Mouse (Mus musculus) R1 (cell line): ENCODE measurements around the gene Adcy7.

Experiments
- DNase-seq: peaks from one replicate; pipeline ENCODE4 v3.0.0-alpha.2; 2018; ENCODE audit warnings: low read depth, low spot score

The Adcy7 gene

GRCm38 (mm10) chr8:88273051-88273430 lies 838 bp downstream of the Adcy7 start:
- no peak for DNase-seq

DNA sequence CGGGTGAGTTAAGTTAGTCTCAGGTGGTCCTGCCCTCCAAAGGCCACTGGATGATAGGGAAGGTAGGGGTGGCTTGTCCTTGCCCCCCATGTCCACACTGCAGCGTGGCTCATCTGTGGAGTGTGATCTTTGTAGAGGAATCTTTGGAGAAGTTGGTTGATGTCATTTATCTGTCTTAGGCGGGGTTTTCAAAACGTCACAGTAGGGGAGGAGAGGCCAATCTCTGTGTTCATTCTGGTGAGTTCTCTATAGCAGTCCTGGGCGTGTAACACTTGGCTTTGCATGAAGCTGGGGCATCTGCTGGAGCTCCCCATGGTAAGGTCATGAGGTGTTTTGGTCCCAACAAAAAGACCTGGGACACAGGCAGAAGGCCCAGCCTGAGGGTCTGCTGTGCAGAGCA lies 1.9 kb downstream of the Adcy7 start:
- DNase-seq: no peak

DNA sequence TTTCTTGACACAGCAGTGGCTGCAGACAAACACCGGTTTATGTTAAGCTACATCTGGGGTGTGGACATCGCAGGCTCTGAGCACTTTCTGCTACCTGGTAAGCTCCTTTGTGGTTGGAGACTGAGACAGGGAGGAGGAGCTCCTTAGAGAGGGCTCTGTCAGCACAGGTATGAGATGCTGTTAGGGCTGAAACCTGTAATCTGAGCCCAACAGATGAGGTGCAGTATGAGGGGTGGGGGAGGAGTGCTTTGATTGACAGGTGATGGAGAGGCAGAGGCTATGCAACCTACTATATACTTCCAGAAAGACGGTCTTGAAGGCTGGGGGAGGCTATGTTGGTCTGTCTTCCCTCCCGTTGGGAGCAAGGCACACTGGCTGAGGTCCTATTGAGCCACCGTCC lies 7.0 kb downstream of the Adcy7 start:
- no peak for DNase-seq

DNA sequence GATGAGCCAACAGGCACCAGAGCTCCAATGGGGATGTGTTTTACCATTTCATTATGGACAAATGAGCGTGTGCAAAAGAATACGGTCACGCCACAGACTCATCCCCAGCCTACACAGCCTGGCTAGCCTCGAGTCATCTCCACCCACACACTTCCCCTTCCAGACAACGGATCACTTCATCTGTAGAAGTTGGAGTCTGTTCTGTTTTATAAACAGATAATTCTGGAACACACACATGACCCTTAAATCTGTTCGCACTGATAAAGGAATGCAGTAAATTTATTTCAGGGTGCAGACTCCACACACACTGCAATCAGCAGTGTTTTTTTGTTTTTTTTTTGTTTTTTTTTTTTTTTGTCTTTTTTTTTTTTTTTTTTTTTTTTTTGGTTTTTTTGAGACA lies 7.5 kb downstream of the Adcy7 start:
- DNase-seq: no peak

- no peak for DNase-seq
Measured at GRCm38 (mm10) chr8:88280904-88281303, 8.7 kb downstream of the Adcy7 start.

- no peak for DNase-seq
Measured at GRCm38 (mm10) chr8:88282684-88283083, 10.5 kb downstream of the Adcy7 start.

- no peak for DNase-seq
Measured at GRCm38 (mm10) chr8:88283243-88284115, 11.3 kb downstream of the Adcy7 start.

GRCm38 (mm10) chr8:88284738-88285137 lies 12.5 kb downstream of the Adcy7 start:
- no peak for DNase-seq

DNA sequence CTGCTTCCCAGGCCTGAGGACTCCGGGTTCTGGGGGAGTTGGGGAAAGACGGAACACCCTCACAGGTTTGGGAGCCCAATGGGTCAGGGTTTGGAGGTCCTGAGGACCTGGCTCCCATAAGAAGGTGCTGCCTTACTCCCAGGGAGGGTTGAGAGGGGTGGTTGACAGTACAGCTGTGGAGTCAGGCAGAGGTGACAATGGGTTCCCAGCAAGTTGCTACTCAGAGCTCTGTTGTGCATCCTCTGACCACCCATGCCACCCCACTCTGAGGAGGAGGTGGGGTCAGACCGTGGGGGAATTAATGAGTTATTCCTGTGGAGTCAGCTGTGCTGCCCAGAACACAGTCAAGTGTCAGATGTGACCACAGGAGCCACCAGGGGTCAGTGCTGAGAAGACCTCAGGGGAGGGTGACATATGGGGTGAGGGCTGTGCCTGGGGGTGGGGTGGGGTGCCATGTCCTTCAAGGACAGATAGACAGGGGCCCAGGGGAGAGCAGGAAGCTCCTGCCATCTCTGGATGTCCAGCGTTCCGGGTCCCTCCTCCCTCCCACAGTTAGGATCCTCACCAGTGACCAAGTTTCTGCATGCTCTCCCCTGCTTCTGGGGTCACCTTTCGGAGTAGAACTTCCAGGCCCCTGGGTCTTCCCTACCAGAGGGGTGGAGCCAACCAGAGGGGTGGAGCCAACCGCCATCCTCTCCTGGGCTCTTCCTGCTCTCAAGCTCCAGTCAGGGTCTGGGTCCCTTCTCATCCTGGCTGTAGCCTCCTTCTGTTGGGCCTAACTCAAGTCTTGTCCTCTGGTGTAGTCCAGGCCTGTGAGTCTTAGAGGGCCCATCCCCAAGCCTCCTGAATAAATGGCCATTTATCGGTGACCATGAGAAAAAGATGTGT lies 13.5 kb downstream of the Adcy7 start:
- DNase-seq: no peak

DNA sequence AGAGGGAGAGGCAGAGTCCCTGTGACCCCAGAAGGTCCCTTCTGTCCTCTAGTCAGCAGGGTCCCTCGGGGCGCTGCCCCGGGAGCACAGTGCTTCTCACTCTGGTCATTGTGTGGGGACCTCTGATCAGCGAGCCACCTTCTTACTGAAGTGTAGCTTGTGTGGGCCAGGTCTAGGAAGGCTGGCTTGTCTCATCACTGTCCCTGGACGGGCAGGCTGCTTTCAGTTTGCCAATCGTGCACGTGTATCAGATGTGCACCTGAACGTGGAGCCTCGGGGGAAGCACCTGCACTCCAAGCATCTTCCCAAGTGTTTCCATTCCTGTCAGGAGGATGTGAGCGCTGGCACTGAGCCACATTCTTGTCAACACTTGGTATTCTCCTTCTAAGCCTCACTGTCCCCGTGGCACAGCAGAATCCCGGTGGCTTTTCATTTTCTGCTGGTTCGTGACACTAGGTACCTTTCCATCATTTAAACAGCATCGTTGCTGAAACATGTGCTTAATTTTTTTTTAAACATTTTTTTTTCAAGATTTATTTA lies 14.3 kb downstream of the Adcy7 start:
- no peak for DNase-seq

- peak; percentile 24 for DNase-seq
Measured at GRCm38 (mm10) chr8:88288622-88289242, 16.5 kb downstream of the Adcy7 start.

- no peak for DNase-seq
Measured at GRCm38 (mm10) chr8:88289901-88290300, 17.7 kb downstream of the Adcy7 start.

DNA sequence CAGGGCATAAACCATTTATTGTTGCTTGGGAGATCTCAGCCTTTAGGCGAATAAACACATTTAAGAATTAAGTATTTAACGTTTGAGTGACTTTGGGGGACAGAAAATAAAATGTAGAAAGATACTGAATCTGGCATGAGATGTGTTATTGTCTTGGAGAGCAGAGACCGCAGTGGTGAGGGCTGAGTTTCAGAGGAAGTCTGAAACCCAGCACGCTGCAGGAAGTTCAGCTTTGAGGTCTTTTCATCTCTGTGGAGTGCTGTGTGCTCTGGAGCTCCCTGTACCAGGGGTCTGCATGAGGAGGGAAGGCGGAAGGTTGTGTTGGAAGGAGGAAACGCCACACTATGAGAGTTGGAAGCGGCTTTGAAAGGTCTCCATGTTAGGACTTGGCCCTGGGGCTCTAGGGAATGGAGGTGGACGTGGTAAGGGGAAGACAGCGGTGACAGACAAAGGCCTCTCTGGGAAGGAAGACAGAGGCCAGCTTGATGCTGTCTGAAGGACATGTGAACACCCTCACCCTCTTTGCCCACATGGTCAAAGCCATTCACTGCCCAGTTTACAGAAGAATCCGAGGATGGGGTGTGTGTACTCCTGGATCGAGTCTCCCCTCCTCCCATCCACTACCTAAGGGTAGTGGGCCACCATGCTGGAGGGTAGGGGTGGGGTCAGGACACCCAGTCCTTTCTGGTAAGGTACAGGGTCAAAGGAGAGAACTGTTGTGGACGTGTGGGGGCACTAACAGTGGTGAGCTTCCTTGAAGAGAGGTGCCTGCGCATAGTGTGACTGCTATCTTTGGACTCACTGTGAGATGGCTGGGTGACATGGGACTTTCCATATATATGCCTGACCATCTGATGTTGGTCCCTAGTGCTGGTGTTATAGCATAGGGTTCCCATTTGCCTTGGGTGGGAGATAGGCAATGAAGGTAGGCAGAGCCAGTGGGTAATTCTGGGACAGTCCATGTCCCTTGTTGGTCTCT lies 18.4 kb downstream of the Adcy7 start:
- DNase-seq: no peak

DNA sequence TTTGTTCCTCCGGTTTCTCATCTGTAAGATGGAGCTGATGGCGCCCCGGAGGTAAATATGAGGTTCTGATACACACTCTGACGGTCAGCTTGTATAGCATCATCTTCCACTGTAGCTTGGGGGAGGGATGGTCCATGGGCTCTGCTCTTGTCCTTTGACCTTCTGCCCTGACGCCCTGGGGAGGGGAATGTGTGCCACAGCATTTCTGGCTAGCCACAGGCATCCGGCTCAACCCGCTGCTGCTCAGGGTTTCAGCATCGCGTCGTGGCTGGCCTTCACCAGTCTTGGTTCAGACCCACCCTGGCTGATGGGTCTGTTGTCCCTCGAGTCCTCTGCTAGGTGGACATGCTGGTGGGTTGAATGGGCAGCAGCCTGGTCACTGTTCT lies 19.1 kb downstream of the Adcy7 start:
- DNase-seq: no peak

- DNase-seq: no peak
Measured at GRCm38 (mm10) chr8:88292926-88293325, 20.7 kb downstream of the Adcy7 start.

DNA sequence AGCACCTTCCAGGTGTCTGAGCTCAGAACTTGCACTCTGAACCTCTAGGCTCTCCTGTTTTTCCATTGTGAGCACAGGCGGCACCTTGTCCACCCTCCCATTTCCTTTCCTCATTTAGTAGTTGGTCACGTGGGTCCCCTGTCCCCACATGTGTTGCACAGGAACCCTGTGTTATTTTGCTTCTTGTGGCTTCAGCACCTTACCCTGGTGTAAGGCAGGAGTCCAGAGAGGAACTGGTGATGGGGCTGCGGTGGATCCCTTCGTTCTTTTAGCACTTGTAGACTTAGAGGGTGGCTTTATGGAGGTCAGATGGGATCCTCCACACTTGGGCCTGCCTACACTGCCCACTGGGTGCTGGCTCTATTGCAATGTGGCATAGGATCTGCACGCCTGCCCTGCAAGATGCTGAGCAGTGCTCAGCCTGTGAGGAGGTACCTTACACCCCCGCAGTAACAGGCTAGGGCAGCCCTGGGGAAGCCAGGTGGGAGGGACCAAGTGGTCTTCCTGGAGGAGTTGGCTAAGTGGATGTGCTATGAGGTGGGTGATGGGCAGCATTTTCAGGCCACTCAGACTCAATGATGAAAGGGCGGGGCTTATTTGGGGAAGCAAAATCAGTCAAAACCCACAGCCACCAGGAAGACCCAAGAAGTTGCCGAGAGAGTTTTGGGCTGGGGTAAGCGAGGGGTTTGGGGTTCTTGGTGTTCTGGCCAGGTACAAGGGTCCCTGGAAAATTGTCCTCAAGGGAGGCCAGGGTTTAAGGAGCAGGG lies 21.6 kb downstream of the Adcy7 start:
- DNase-seq: no peak

GRCm38 (mm10) chr8:88294977-88295376 lies 22.8 kb downstream of the Adcy7 start:
- DNase-seq: no peak

DNA sequence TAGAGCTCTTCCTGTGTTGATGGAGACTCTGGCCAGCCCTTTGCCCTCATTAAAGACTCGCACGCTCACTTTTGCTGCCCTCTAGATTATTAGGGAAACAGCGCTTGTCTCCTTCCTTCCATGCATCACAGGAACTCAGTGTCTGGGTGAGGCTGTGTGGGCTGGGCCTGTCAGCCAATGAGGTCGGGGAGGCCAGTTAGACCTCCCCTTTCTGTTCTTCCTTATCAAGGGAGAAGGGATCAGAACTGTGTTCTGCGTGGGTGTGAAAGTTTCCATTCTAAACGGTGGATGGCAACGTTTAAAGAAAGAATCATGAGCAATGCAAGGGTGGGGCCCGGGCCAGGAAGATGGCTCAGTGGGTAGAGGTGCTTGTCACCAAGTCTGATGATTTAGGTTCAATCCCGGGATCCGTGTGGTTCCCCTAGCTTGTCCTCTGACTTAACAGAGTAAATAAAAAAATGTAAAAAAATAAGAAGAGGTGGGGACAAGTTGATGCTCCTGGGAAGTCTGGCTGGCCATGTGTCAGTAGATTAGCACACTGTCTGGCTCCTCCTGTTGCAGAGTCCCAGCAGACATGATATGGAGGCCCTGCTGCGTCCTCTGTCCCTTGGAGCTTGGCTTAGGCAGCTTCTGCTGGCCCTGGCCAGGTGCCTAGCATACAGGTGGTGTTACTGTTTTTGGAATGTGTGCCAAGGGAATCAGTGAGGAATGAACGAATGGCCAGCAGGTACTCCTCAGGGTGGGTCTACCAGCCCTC lies 26.0 kb downstream of the Adcy7 start:
- no peak for DNase-seq

- DNase-seq: no peak
Measured at GRCm38 (mm10) chr8:88298733-88299103, 26.5 kb downstream of the Adcy7 start.
